7 mouse cellular contexts compared by ENCODE assay signal in the genomic region with DNA sequence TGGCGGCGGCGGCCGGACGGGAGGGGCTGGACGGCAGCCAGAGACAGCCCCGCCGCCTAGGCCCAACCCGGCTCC. TPM values are rescaled to one million over a fixed set of nuclear protein-coding genes. Genes with fewer than 3 reads are reported as not detected.
DNase-seq lines count a peak whose midpoint lies in the region; ATAC-seq and TF ChIP-seq lines count a peak whose summit lies in the region.

A gene (minus strand): TSS at position 69 of the 75 bp plus-strand sequence.

- peaks cover 7% of the 10 kb centered on the region; the same call in 1 of the 2 replicates for H3K36me3 ChIP-seq in ES-E14 (ENCODE audit: control insufficient read depth, insufficient read depth, low read length, poor library complexity, severe bottlenecking)
- H3K36me3 ChIP-seq in forebrain, embryonic 13.5 days (ENCODE audit: poor library complexity, severe bottlenecking) = peaks cover 24% of the 10 kb centered on the region
- no peaks in the 10 kb centered on the region for H3K36me3 ChIP-seq in hindbrain, embryonic 11.5 days (ENCODE audit: control insufficient read depth, insufficient read depth, low read length)
- peaks cover 29% of the 10 kb centered on the region for H3K36me3 ChIP-seq in liver, embryonic 13.5 days

- H3K4me2 ChIP-seq in forebrain, embryonic 13.5 days = peak within 1 kb of the TSS; percentile 95
- peak within 1 kb of the TSS; percentile 78 for H3K4me2 ChIP-seq in hindbrain, embryonic 11.5 days (replicated peaks; ENCODE audit: low read depth, low read length)
- H3K4me2 ChIP-seq in liver, embryonic 13.5 days = peak within 1 kb of the TSS; percentile 93

- ATAC-seq in CD4-positive, CD25-positive, alpha-beta regulatory T cell, adult 4 months = no peak
- no peak for ATAC-seq in forebrain, embryonic 13.5 days
- no peak for ATAC-seq in hindbrain, embryonic 11.5 days (ENCODE audit: low FRiP score)
- ATAC-seq in liver, embryonic 13.5 days (ENCODE audit: low read depth) = no peak

- in situ Hi-C loops in ES-E14 (cut with MboI; ENCODE audit: low sequenced_read_pairs in 2 of 2, unreplicated experiment in 2 of 2) = no loop called here

- peaks cover 0 to 2% of the 10 kb centered on the region in 2 experiments; a peak in 1 of 4 replicates for H3K4me1 ChIP-seq in ES-E14 (ENCODE audit: control insufficient read depth in 2 of 2, insufficient read depth in 2 of 2, low read length in 2 of 2, poor library complexity in 1 of 2)
- H3K4me1 ChIP-seq in forebrain, embryonic 13.5 days = peaks cover 32% of the 10 kb centered on the region
- H3K4me1 ChIP-seq in hindbrain, embryonic 11.5 days (replicated peaks; ENCODE audit: control insufficient read depth, insufficient read depth, low read length) = peaks cover 6% of the 10 kb centered on the region
- peaks cover 41% of the 10 kb centered on the region for H3K4me1 ChIP-seq in liver, embryonic 13.5 days (replicated peaks)

- no peak for DNase-seq in ES-E14 (ENCODE audit: low read depth, low spot score)
- no peak for DNase-seq in hindbrain, embryonic 11.5 days (ENCODE audit: low spot score)
- DNase-seq in liver, embryonic 13.5 days = no peak
- DNase-seq in embryo, embryonic 11 days = no peak
- DNase-seq in cerebellum, postnatal 4 days (ENCODE audit: low spot score in 2 of 2) = no peak

- peak within 1 kb of the TSS; percentile 97 to 99 for H3K4me3 ChIP-seq in ES-E14 (ENCODE audit: insufficient read depth in 1 of 2, low read depth in 1 of 2, low read length in 2 of 2, poor library complexity in 1 of 2, severe bottlenecking in 1 of 2)
- peak within 1 kb of the TSS; percentile 97 for H3K4me3 ChIP-seq in forebrain, embryonic 13.5 days
- H3K4me3 ChIP-seq in hindbrain, embryonic 11.5 days (ENCODE audit: low read depth, low read length) = peak within 1 kb of the TSS; percentile 86
- peak within 1 kb of the TSS; percentile 97 for H3K4me3 ChIP-seq in liver, embryonic 13.5 days (replicated peaks)

- H3K27me3 ChIP-seq in forebrain, embryonic 13.5 days = no peaks in the 10 kb centered on the region
- no peaks in the 10 kb centered on the region for H3K27me3 ChIP-seq in hindbrain, embryonic 11.5 days (ENCODE audit: control insufficient read depth, insufficient read depth, low read length)
- H3K27me3 ChIP-seq in liver, embryonic 13.5 days = no peaks in the 10 kb centered on the region

- no peaks in the 10 kb centered on the region for H3K9me3 ChIP-seq in ES-E14 (ENCODE audit: control insufficient read depth, insufficient read depth, low read depth, low read length)
- H3K9me3 ChIP-seq in forebrain, embryonic 13.5 days (replicated peaks) = no peaks in the 10 kb centered on the region
- no peaks in the 10 kb centered on the region for H3K9me3 ChIP-seq in hindbrain, embryonic 11.5 days (ENCODE audit: control insufficient read depth, low read length)
- H3K9me3 ChIP-seq in liver, embryonic 13.5 days (replicated peaks) = no peaks in the 10 kb centered on the region

- peak within 1 kb of the TSS; percentile 96 for H3K9ac ChIP-seq in ES-E14 (ENCODE audit: insufficient read depth, low read depth, low read length, poor library complexity, severe bottlenecking)
- peak within 1 kb of the TSS; percentile 91 for H3K9ac ChIP-seq in forebrain, embryonic 13.5 days
- peak within 1 kb of the TSS; percentile 82 for H3K9ac ChIP-seq in hindbrain, embryonic 11.5 days (ENCODE audit: low read depth, low read length)
- H3K9ac ChIP-seq in liver, embryonic 13.5 days = peak within 1 kb of the TSS; percentile 97

- peak within 1 kb of the TSS; percentile 71 for H3K27ac ChIP-seq in ES-E14 (ENCODE audit: insufficient read depth, low read depth, low read length, poor library complexity, severe bottlenecking)
- H3K27ac ChIP-seq in forebrain, embryonic 13.5 days = peak within 1 kb of the TSS; percentile 78
- H3K27ac ChIP-seq in hindbrain, embryonic 11.5 days (ENCODE audit: low read depth, low read length) = peak within 1 kb of the TSS; percentile 68
- H3K27ac ChIP-seq in liver, embryonic 13.5 days = peak within 1 kb of the TSS; percentile 95

- WGBS in forebrain, embryonic 13.5 days = no CpG with 5 or more reads among the region's 9 CpGs
- WGBS in hindbrain, embryonic 11.5 days = 0% methylated on average over 4 of the region's 9 CpGs
- WGBS in liver, embryonic 13.5 days (ENCODE audit: insufficient replicate concordance) = 0% methylated on average over 5 of the region's 9 CpGs

TF ChIP-seq in ES-E14, 5 proteins besides CTCF, POLR2A, EP300 and RAD21:
- TF ChIP-seq ZNF384 (IDR thresholded peaks at IDR 0.05; ENCODE audit: low read depth, low read length) (no peak), HCFC1 (IDR thresholded peaks at IDR 0.05; ENCODE audit: borderline replicate concordance, insufficient read depth, low read length) (no peak), MAFK (IDR thresholded peaks at IDR 0.05; ENCODE audit: insufficient read depth, low read depth, low read length) (no peak), CHD2 (IDR thresholded peaks at IDR 0.05; ENCODE audit: low read depth, low read length) (no peak), ZC3H11A (IDR thresholded peaks at IDR 0.05; ENCODE audit: borderline replicate concordance, low read depth, low read length) (no peak)

RNA-seq across cellular contexts. Expression of the gene that starts here (rescaled TPM):
- 10 to 100 TPM; 21.5 to 25.3 TPM for polyA plus RNA-seq in CD4-positive, CD25-positive, alpha-beta regulatory T cell, adult 4 months (2017; shearing (Covaris generic))
- total RNA-seq in ES-E14 (2012; rRNA removed) = 43.0 and 56.0 TPM in 2 replicates
- polyA plus RNA-seq in forebrain, embryonic 13.5 days (2015; fragmentation: Nextera tagmentation; extraction: Ambion mirVana) = 90.0 and 91.6 TPM in 2 replicates
- 90.7 and 92.1 TPM in 2 replicates for polyA plus RNA-seq in hindbrain, embryonic 11.5 days (2014; fragmentation: Nextera tagmentation; extraction: Ambion mirVana)
- 56.6 and 71.5 TPM in 2 replicates for polyA plus RNA-seq in liver, embryonic 13.5 days (2015; fragmentation: Nextera tagmentation; extraction: Ambion mirVana)
